Mouse (Mus musculus): ENCODE measurements around the gene Aldh1a7. TPM values are rescaled to one million over a fixed set of nuclear protein-coding genes. Genes with fewer than 3 reads are reported as not detected.

Gene Aldh1a7
- polyA plus RNA-seq (2014; fragmentation: Illumina TruSeq; extraction: RNeasy Lipid Tissue Mini Kit (QIAGEN cat#74804); ENCODE audit: low read depth, low replicate concordance) = 200 TPM

DNA sequence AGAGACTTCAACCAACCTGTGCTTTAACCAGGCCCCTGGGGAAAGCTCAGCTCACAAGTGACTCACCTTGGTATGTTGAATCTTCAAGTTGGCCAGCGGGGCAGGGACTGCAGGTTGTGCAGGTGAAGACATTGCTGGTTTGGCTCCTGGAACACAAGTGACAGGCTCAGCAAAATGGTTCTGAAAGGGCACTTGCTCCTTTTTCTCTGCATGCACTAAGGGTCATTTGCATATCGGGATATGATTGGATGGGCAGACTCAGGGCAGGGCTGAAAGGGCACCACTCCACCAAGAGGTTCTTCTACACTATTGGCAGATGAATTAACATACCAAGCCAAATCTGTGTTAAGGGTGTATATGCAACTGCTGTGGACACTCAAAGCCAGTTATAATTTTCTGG lies at the start of gene Aldh1a7:
Aldh1a7 (minus strand) TSS at position 182 of the 400 bp plus-strand sequence.

Other genes starting within 250 kb of the Aldh1a7 start
- gene Aldh1a1, start 234.8 kb downstream of the Aldh1a7 start, polyA plus RNA-seq (2014; fragmentation: Illumina TruSeq; extraction: RNeasy Lipid Tissue Mini Kit (QIAGEN cat#74804); ENCODE audit: low read depth, low replicate concordance) = 894 TPM
- 0.47 TPM for gene Tmc1, start 226.6 kb upstream of the Aldh1a7 start, polyA plus RNA-seq (2014; fragmentation: Illumina TruSeq; extraction: RNeasy Lipid Tissue Mini Kit (QIAGEN cat#74804); ENCODE audit: low read depth, low replicate concordance)